In genomic region chr3:138197973-138198721, GRCm38 (mm10) we compare ENCODE assay signal across 8 mouse cellular contexts. TPM values are rescaled to one million over a fixed set of nuclear protein-coding genes. Genes with fewer than 3 reads are reported as not detected.
DNase-seq lines count a peak whose midpoint lies in the region; ATAC-seq lines count a peak whose summit lies in the region.

No protein-coding gene starts in this region.

- H3K9me3 ChIP-seq in hindbrain, embryonic 11.5 days (ENCODE audit: control insufficient read depth, low read length) = no peaks in the 10 kb centered on the region
- H3K9me3 ChIP-seq in lung, embryonic 16.5 days (ENCODE audit: control insufficient read depth, low read length) = no peaks in the 10 kb centered on the region

- H3K4me3 ChIP-seq in hindbrain, embryonic 11.5 days (ENCODE audit: low read depth, low read length) = no peak overlapping the region
- peak overlapping the region; percentile 33 for H3K4me3 ChIP-seq in lung, embryonic 16.5 days (ENCODE audit: low read length)

- peak; percentile 81 for DNase-seq in MN1 (ENCODE audit: low spot score)
- peak; percentile 84 for DNase-seq in cerebellum, adult 9-10 months
- DNase-seq in frontal cortex, adult 2 months (ENCODE audit: extremely low spot score in 1 of 2, low spot score in 1 of 2) = peak; percentile 82 to 97
- DNase-seq in hindbrain, embryonic 11.5 days (ENCODE audit: low spot score) = peak; percentile 97
- peak; percentile 81 for DNase-seq in layer of hippocampus, adult 9-11 months
- peak; percentile 81 for DNase-seq in ovary, postnatal 10 days (ENCODE audit: low spot score)
- DNase-seq in thymus, postnatal 0 days (ENCODE audit: low spot score) = peak; percentile 80

- no peaks in the 10 kb centered on the region for H3K4me1 ChIP-seq in hindbrain, embryonic 11.5 days (replicated peaks; ENCODE audit: control insufficient read depth, insufficient read depth, low read length)
- no peaks in the 10 kb centered on the region for H3K4me1 ChIP-seq in lung, embryonic 16.5 days (replicated peaks; ENCODE audit: control insufficient read depth, insufficient read depth, low read length)

- peak overlapping the region; percentile 4; the same call in 1 of the 2 replicates for H3K9ac ChIP-seq in hindbrain, embryonic 11.5 days (ENCODE audit: low read depth, low read length)
- peak overlapping the region; percentile 55 for H3K9ac ChIP-seq in lung, embryonic 16.5 days (ENCODE audit: low read length)

- H3K36me3 ChIP-seq in hindbrain, embryonic 11.5 days (ENCODE audit: control insufficient read depth, insufficient read depth, low read length) = no peaks in the 10 kb centered on the region
- H3K36me3 ChIP-seq in lung, embryonic 16.5 days (ENCODE audit: control insufficient read depth, insufficient read depth, low read length) = no peaks in the 10 kb centered on the region

- no peaks in the 10 kb centered on the region for H3K27me3 ChIP-seq in hindbrain, embryonic 11.5 days (ENCODE audit: control insufficient read depth, insufficient read depth, low read length)
- no peaks in the 10 kb centered on the region for H3K27me3 ChIP-seq in lung, embryonic 16.5 days (ENCODE audit: control insufficient read depth, insufficient read depth, low read depth, low read length)

- WGBS in hindbrain, embryonic 11.5 days = 32% methylated on average over 20 of the region's 20 CpGs
- 20% methylated on average over 20 of the region's 20 CpGs for WGBS in lung, embryonic 16.5 days

- H3K4me2 ChIP-seq in hindbrain, embryonic 11.5 days (replicated peaks; ENCODE audit: low read depth, low read length) = no peak overlapping the region; the same call in 1 of the 2 replicates
- H3K4me2 ChIP-seq in lung, embryonic 16.5 days (ENCODE audit: low read depth, low read length) = peak overlapping the region; percentile 56

- peak; percentile 93 for ATAC-seq in hindbrain, embryonic 11.5 days (ENCODE audit: low FRiP score)
- ATAC-seq in lung, embryonic 16.5 days (ENCODE audit: low read depth) = peak; percentile 94

- H3K27ac ChIP-seq in hindbrain, embryonic 11.5 days (ENCODE audit: low read depth, low read length) = no peak overlapping the region
- H3K27ac ChIP-seq in lung, embryonic 16.5 days (ENCODE audit: low read length) = peak overlapping the region; percentile 36

RNA-seq across cellular contexts. Expression of gene 4930579F01Rik, which starts 4.5 kb away (rescaled TPM):
- not detected in 2 replicates for polyA plus RNA-seq in frontal cortex, adult 2 months (2012; rRNA removed)
- not detected in 2 replicates for polyA plus RNA-seq in hindbrain, embryonic 11.5 days (2014; fragmentation: Nextera tagmentation; extraction: Ambion mirVana)
- polyA plus RNA-seq in lung, embryonic 16.5 days (2015; fragmentation: Nextera tagmentation; extraction: Ambion mirVana) = 0.15 TPM in 1 of 2 replicates, not detected in the other
- polyA plus RNA-seq in thymus, postnatal 0 days (2015; fragmentation: Nextera tagmentation; extraction: Ambion mirVana) = not detected in 2 replicates

RNA-seq across cellular contexts. Expression of gene Adh7, which starts 19.4 kb away (rescaled TPM):
- 0.02 TPM in 1 of 2 replicates, not detected in the other for polyA plus RNA-seq in frontal cortex, adult 2 months (2012; rRNA removed)
- 0.08 and 0.22 TPM in 2 replicates for polyA plus RNA-seq in hindbrain, embryonic 11.5 days (2014; fragmentation: Nextera tagmentation; extraction: Ambion mirVana)
- 0.50 and 1.5 TPM in 2 replicates for polyA plus RNA-seq in lung, embryonic 16.5 days (2015; fragmentation: Nextera tagmentation; extraction: Ambion mirVana)
- polyA plus RNA-seq in thymus, postnatal 0 days (2015; fragmentation: Nextera tagmentation; extraction: Ambion mirVana) = 0.18 and 0.44 TPM in 2 replicates

RNA-seq across cellular contexts. Expression of gene Mttp, which starts 53.4 kb away (rescaled TPM):
- polyA plus RNA-seq in frontal cortex, adult 2 months (2012; rRNA removed) = 8.0 and 9.1 TPM in 2 replicates
- polyA plus RNA-seq in hindbrain, embryonic 11.5 days (2014; fragmentation: Nextera tagmentation; extraction: Ambion mirVana) = 10.2 and 13.4 TPM in 2 replicates
- 8.6 and 9.1 TPM in 2 replicates for polyA plus RNA-seq in lung, embryonic 16.5 days (2015; fragmentation: Nextera tagmentation; extraction: Ambion mirVana)
- 8.6 and 9.9 TPM in 2 replicates for polyA plus RNA-seq in thymus, postnatal 0 days (2015; fragmentation: Nextera tagmentation; extraction: Ambion mirVana)

RNA-seq across cellular contexts. Expression of gene Trmt10a, which starts 54.9 kb away (rescaled TPM):
- polyA plus RNA-seq in frontal cortex, adult 2 months (2012; rRNA removed) = 9.0 TPM in 2 replicates
- polyA plus RNA-seq in hindbrain, embryonic 11.5 days (2014; fragmentation: Nextera tagmentation; extraction: Ambion mirVana) = 12.4 and 17.0 TPM in 2 replicates
- polyA plus RNA-seq in lung, embryonic 16.5 days (2015; fragmentation: Nextera tagmentation; extraction: Ambion mirVana) = 9.9 and 11.4 TPM in 2 replicates
- polyA plus RNA-seq in thymus, postnatal 0 days (2015; fragmentation: Nextera tagmentation; extraction: Ambion mirVana) = 9.5 and 10.4 TPM in 2 replicates
